Mouse (Mus musculus): ENCODE measurements around the gene Impad1. TPM values are rescaled to one million over a fixed set of nuclear protein-coding genes. Genes with fewer than 3 reads are reported as not detected.

Gene Impad1
- polyA plus RNA-seq, 1 experiment from 2014 or later, result 37.5 TPM

GRCm38 (mm10) chr4:4779265-4779770 lies 13.8 kb downstream of the Impad1 start:
- no peaks in the 10 kb centered on the region for H3K27me3 ChIP-seq
- no peak overlapping the region for H3K4me2 ChIP-seq
- no peak overlapping the region for H3K9ac ChIP-seq
- ATAC-seq (ENCODE audit: borderline replicate concordance, extremely low read depth, low FRiP score, low TSS enrichment), result no peak
- H3K36me3 ChIP-seq, result peaks cover 29% of the 10 kb centered on the region
- no peak overlapping the region for H3K4me3 ChIP-seq
- H3K9me3 ChIP-seq, result no peaks in the 10 kb centered on the region
- H3K4me1 ChIP-seq, result no peaks in the 10 kb centered on the region
- no peak overlapping the region for H3K27ac ChIP-seq

GRCm38 (mm10) chr4:4771523-4772114 lies 21.5 kb downstream of the Impad1 start:
- no peaks in the 10 kb centered on the region for H3K27me3 ChIP-seq
- H3K4me2 ChIP-seq, result no peak overlapping the region
- no peak overlapping the region for H3K9ac ChIP-seq
- peaks cover 31% of the 10 kb centered on the region for H3K36me3 ChIP-seq
- no peak for ATAC-seq (ENCODE audit: borderline replicate concordance, extremely low read depth, low FRiP score, low TSS enrichment)
- H3K9me3 ChIP-seq, result no peaks in the 10 kb centered on the region
- H3K4me3 ChIP-seq, result no peak overlapping the region
- WGBS, result 53% methylated on average over 2 of the region's 2 CpGs
- no peak overlapping the region for H3K27ac ChIP-seq
- no peaks in the 10 kb centered on the region for H3K4me1 ChIP-seq

- H3K4me1 ChIP-seq, result no peaks in the 10 kb centered on the region
These were observed 27.3 kb downstream of the Impad1 start for GRCm38 (mm10) chr4:4765806-4766205.

GRCm38 (mm10) chr4:4758376-4758775 lies 34.8 kb downstream of the Impad1 start:
- Histone ChIP-seq H3K27me3 (no peaks in the 10 kb centered on the region), H3K9ac (no peak overlapping the region), H3K36me3 (no peaks in the 10 kb centered on the region), H3K9me3 (no peaks in the 10 kb centered on the region), H3K27ac (no peak overlapping the region), H3K4me1 (no peaks in the 10 kb centered on the region), H3K4me2 (no peak overlapping the region), H3K4me3 (no peak overlapping the region)
- WGBS, result 83% methylated on average over 4 of the region's 4 CpGs
- ATAC-seq (ENCODE audit: borderline replicate concordance, extremely low read depth, low FRiP score, low TSS enrichment), result no peak

More at GRCm38 (mm10) chr4:4765806-4766205, 27.3 kb downstream of the Impad1 start:
- Histone ChIP-seq H3K27ac (no peak overlapping the region), H3K27me3 (no peaks in the 10 kb centered on the region), H3K36me3 (peaks cover 17% of the 10 kb centered on the region), H3K4me2 (no peak overlapping the region), H3K4me3 (no peak overlapping the region), H3K9ac (no peak overlapping the region), H3K9me3 (no peaks in the 10 kb centered on the region)
- WGBS, result 64% methylated on average over 5 of the region's 5 CpGs
- no peak for ATAC-seq (ENCODE audit: borderline replicate concordance, extremely low read depth, low FRiP score, low TSS enrichment)

- Histone ChIP-seq H3K9ac (no peak overlapping the region), H3K4me3 (no peak overlapping the region), H3K9me3 (no peaks in the 10 kb centered on the region), H3K4me2 (no peak overlapping the region), H3K4me1 (no peaks in the 10 kb centered on the region), H3K27me3 (no peaks in the 10 kb centered on the region), H3K27ac (no peak overlapping the region), H3K36me3 (no peaks in the 10 kb centered on the region)
- WGBS, result 61% methylated on average over 3 of the region's 3 CpGs
- no peak for ATAC-seq (ENCODE audit: borderline replicate concordance, extremely low read depth, low FRiP score, low TSS enrichment)
These were observed 63.7 kb downstream of the Impad1 start for GRCm38 (mm10) chr4:4729427-4729826.

- ATAC-seq (ENCODE audit: borderline replicate concordance, extremely low read depth, low FRiP score, low TSS enrichment), result no peak
- Histone ChIP-seq H3K9ac (no peak overlapping the region), H3K4me2 (no peak overlapping the region), H3K4me3 (no peak overlapping the region), H3K4me1 (no peaks in the 10 kb centered on the region), H3K9me3 (no peaks in the 10 kb centered on the region), H3K36me3 (no peaks in the 10 kb centered on the region), H3K27me3 (no peaks in the 10 kb centered on the region), H3K27ac (no peak overlapping the region)
- 74% methylated on average over 3 of the region's 3 CpGs for WGBS
These were observed 66.8 kb downstream of the Impad1 start for GRCm38 (mm10) chr4:4726241-4726776.

GRCm38 (mm10) chr4:4723821-4724220 lies 69.3 kb downstream of the Impad1 start:
- H3K4me3 ChIP-seq, result no peak overlapping the region
- no peaks in the 10 kb centered on the region for H3K4me1 ChIP-seq
- no peaks in the 10 kb centered on the region for H3K9me3 ChIP-seq
- H3K27me3 ChIP-seq, result no peaks in the 10 kb centered on the region
- H3K4me2 ChIP-seq, result no peak overlapping the region
- no peak overlapping the region for H3K27ac ChIP-seq
- no peaks in the 10 kb centered on the region for H3K36me3 ChIP-seq
- 68% methylated on average over 8 of the region's 8 CpGs for WGBS
- H3K9ac ChIP-seq, result no peak overlapping the region
- no peak for ATAC-seq (ENCODE audit: borderline replicate concordance, extremely low read depth, low FRiP score, low TSS enrichment)

GRCm38 (mm10) chr4:4722081-4722480 lies 71.1 kb downstream of the Impad1 start:
- Histone ChIP-seq H3K9me3 (no peaks in the 10 kb centered on the region), H3K9ac (no peak overlapping the region), H3K4me2 (no peak overlapping the region), H3K27ac (no peak overlapping the region), H3K4me3 (no peak overlapping the region), H3K4me1 (no peaks in the 10 kb centered on the region), H3K27me3 (no peaks in the 10 kb centered on the region), H3K36me3 (no peaks in the 10 kb centered on the region)
- 28% methylated on average over 1 of the region's 1 CpGs for WGBS
- no peak for ATAC-seq (ENCODE audit: borderline replicate concordance, extremely low read depth, low FRiP score, low TSS enrichment)

GRCm38 (mm10) chr4:4717763-4718347 lies 75.3 kb downstream of the Impad1 start:
- H3K4me1 ChIP-seq, result no peaks in the 10 kb centered on the region

More at GRCm38 (mm10) chr4:4717763-4718347, 75.3 kb downstream of the Impad1 start:
- no peak overlapping the region for H3K9ac ChIP-seq
- no peak overlapping the region for H3K27ac ChIP-seq
- no peaks in the 10 kb centered on the region for H3K27me3 ChIP-seq
- H3K4me2 ChIP-seq, result no peak overlapping the region
- no peak overlapping the region for H3K4me3 ChIP-seq
- no peak for ATAC-seq (ENCODE audit: borderline replicate concordance, extremely low read depth, low FRiP score, low TSS enrichment)
- 49% methylated on average over 4 of the region's 4 CpGs for WGBS
- H3K36me3 ChIP-seq, result no peaks in the 10 kb centered on the region
- no peaks in the 10 kb centered on the region for H3K9me3 ChIP-seq

Measured in lung, embryonic 15.5 days (tissue).